Mouse (Mus musculus) kidney, postnatal 14 days (tissue): ENCODE data around the gene Gatd1.
A peak's percentile ranks its signal among the peaks of the same experiment; 100 is the strongest.
"Not testable (repeated sequence)": the region's sequence is repeated elsewhere in the genome, so short reads cannot be mapped to it uniquely, and the experiment has no call there.

Source experiments
- DNase-seq: peaks from one replicate; pipeline ENCODE4 v3.0.0; 2022; ENCODE audit warnings: mixed read lengths

The Gatd1 gene

DNA sequence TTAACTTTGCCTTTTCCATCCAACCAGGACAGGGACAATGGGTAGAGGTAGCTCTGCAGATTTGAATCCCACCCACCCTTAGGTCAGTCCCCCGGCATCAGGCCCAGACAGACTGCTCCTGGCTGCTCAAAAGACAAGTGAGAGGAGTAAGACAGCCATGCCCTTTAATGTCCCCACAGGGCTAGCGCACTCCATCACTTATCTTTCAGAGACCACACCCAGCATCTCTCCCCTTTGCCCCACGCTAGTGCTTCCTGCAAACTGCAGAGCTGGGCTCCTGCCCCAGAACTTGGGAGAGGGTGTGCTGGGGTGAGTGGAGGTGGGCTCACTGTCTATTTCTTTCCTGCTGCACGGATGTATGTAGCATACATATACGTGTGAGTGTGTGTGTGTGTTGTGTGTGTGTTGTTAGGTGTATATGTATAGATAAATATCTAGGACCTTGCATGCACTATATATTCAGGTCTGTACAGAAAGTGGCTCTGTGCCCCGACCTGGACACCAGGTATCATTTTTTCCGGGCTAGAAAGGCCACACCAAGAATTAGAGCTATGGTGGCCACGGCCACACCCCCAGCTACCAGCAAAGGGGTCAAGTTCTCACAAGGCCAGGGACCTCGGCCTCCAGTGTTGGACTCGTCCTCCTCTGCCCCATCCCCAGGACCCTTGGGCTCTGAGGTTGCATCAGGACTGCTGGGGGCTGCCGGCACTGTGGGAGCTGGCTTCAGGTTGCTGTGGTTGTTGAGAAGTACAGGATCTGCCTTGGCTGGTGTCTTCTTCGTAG, 13.2 kb upstream of the Gatd1 start:
- DNase-seq: no peak

DNA sequence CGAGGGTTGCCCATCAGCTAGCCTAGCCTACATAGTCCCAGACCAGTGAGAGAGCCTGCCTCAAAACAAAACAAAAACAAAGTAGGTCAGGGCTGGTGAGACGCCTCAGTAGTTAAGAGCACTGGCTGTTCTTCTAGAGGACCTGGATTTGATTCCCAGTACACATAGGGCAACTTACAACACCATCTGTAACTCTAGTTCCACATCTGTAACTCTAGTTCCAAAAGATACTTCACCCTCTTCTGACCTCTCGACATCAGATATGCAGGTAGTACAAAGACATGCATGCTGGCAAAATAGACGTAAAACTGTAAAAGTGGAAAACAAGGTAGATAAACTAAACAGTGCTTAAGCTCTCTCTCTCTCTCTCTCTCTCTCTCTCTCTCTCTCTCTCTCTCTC, 9.9 kb upstream of the Gatd1 start:
- no peak for DNase-seq

DNA sequence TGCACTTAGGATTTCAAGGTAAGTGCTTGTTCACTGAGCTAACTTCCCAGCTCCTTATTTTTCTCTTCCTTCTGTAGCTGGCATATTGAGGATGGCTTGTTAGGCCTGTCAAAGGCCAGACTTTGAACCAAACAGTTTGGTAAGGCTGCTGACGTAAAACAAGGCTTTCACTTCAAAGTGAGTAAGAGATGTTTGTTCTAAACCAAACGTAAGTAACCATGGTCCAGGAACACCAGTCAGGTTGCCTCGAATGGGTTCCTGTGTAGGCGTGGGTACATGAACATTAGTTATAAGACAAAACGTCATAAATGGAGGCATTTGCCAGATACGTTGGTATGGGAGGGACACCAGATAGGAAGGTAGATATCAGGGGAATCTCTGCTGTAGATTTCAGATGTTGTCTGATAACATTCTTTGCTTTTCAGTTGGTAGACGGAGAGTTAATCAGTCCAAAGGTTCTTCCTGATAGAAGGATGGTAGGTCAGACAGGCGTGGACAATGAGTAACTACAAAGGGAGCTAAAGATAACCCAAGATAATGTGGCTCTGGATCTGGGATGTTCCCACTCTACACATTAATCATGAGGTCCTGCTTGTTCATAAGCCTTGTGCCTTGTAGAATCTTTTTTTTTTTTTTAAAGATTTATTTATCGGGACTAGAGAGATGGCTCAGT, 6.2 kb upstream of the Gatd1 start:
- no peak for DNase-seq

GRCm38 (mm10) chr7:141418970-141419369, 5.0 kb upstream of the Gatd1 start:
- DNase-seq: peak; percentile 51

GRCm38 (mm10) chr7:141417731-141418681, 4.1 kb upstream of the Gatd1 start:
- DNase-seq: no peak

GRCm38 (mm10) chr7:141416144-141416841, 2.4 kb upstream of the Gatd1 start:
- no peak for DNase-seq

DNA sequence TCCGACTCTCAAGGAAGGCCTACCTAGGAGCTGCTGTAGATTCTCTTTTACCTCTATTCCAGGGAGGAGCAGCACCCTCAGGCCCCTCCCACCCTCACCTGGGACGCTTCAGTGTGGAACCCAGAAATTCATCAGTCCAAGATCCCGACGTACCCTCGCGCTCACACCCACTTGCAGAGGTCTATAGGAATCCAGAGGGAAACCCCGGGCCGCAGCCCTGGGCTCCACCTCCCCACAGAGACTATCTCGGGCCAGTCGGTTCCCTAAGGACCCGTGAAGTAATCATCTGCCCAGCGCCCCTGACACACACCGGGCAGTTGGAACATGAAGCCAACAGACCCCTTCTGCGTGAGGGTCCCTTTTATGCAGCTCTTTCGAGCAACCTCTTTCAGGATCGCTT, 605 bp downstream of the Gatd1 start:
- no peak for DNase-seq

DNA sequence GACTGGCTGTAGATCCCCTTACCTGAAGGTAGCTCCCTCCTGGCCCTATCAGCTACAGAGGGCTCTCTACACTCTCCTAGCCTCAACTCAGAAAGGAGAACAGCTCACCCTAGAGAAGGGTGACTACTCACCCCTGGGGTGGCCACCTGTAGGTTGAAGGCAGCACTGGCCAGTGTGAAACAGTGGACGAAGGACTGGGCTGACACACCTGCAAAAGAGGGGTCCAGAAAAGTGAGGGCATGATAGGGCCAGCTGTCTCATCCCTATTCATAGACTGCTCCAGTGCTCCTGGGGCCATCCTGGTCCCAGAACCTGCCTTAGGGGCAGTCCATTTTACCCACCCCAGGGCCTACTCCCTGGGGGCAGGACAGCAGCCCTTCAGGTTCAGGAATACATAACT, 2.3 kb downstream of the Gatd1 start:
- DNase-seq: no peak

GRCm38 (mm10) chr7:141410631-141411030, 3.3 kb downstream of the Gatd1 start:
- no peak for DNase-seq

DNA sequence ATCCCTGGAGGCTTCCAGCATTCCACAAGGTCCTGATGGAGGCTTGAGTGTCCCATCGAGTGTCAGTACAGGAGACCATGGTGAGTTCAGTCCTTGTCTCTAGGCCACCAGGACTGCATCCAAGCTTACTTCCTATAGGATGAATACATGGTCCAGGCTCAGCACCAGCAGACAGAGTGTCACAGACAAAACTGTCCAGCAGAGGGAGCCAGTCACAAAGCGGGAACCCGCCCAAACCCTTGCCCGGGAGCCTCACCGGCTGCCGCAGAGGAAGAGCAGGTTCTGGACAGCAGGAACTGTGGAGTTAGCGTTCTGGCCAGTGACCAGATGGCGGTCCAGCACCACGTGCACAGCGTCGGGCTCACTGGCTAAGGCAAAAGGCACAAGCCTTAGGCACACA, 5.1 kb downstream of the Gatd1 start:
- DNase-seq: peak; percentile 89

DNA sequence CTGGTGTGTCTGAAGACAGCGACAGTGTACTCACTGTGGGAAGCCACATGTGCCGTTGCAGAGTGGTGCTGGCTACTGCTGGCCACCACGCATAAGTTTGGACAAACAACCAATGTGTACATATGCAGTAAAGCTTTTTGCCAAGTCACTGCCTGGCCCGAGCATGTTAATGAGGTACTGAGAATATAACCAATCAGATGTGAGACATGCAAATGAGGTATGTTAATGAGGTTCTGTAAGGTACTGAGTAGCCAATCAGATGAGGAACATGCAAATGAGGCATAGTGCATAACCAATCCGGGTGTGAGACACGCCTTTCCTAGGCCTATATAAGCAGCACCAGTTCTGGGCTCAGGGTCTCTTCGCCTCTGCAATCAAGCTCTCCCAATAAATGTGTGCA, 6.3 kb downstream of the Gatd1 start:
- not testable (repeated sequence) for DNase-seq

GRCm38 (mm10) chr7:141405466-141405865, 8.5 kb downstream of the Gatd1 start:
- DNase-seq: no peak

GRCm38 (mm10) chr7:141403305-141403704, 10.6 kb downstream of the Gatd1 start:
- peak; percentile 67 for DNase-seq

DNA sequence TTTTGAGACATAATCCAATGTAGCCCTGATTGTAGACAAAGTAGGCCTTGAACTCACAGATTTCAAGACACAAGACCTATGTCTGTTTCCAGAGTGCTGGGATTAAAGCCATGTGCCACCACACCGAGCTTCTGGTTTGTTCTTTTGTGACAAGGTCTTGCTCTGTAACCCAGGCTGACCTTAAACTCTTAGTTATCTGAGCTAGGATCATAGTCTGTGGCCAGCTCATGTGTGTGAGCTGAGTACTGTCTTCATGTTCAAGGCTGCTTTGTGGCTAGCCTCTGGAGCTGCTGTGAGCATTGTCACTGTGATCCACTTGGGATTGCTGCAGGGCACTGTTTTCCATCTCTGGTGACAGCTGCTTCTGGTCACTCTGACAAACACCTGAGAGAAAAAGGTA, 18.6 kb downstream of the Gatd1 start:
- DNase-seq: no peak

GRCm38 (mm10) chr7:141394771-141395170, 19.2 kb downstream of the Gatd1 start:
- DNase-seq: peak; percentile 72

DNA sequence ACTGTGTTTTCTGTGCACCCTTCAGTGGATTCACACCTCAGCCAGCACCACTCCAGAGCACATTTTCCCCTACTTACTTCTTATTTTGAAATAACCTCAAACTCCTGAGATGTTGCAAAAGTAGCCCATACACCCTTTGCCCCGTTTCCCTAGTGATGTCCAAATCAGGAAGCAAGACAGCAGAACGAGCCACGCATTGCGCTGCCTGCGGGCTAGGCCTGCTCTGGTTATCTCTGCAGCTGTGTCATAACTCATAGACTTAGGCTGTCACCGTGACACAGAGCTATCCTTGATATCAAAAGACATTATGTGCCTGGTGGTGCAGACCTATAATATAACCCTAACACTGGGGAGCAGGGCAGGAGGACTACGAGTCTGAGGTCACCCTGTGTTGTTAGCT, 19.8 kb downstream of the Gatd1 start:
- no peak for DNase-seq

DNA sequence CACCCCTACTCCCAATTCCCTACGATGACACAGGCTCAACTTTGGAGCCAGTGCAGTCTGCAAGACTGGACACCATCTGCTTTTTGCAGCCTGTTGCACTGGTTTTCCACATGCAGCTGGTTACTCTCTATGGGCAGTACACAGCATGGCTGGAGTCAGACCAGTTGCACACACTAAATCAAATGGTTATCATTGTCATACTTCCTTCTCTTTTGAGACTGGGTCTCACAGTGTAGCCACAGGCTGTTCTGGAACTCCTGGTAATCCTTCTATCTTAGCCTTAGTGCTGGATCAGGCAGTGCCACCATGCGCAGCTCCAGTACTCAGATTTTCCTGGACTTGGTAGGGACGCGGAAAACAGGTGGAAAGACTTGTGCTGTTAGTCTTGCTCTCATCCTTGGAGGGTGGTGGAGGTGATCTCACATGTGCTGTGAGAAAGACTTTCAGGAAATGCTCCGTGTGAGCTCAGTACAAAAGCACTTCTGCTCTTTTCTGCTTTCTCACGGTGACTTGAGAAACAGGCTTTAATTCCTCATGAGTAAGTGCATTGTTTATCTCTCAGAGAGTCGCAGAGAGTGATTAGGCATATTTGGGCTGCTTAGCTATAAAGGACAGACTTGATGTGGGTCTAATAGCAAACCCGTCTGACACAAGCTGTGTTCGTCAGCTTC, 21.2 kb downstream of the Gatd1 start:
- no peak for DNase-seq

- DNase-seq: peak; percentile 98
Observed at GRCm38 (mm10) chr7:141391625-141392551, 22.0 kb downstream of the Gatd1 start, which contains the start of gene Taldo1. Gene Taldo1, plus strand, starts transcription at chr7:141392199.

GRCm38 (mm10) chr7:141390326-141391259, 23.3 kb downstream of the Gatd1 start:
- peak; percentile 33 for DNase-seq
